Mouse (Mus musculus) heart, adult 2 months (tissue): ENCODE measurements around the gene Dpf3. TPM values are rescaled to one million over a fixed set of nuclear protein-coding genes. Genes with fewer than 3 reads are reported as not detected.

ENCODE experiments used
- DNase-seq, 2 experiments: peaks; one replicate each; pipeline ENCODE4 v3.0.0; 2021
- H3K27ac ChIP-seq: fragments of 200-600 bp; 2 replicates; pipeline ENCODE4 v1.8.1; 2022
- H3K27me3 ChIP-seq: fragments of 200-500 bp; 2 replicates; pipeline ENCODE4 v1.6.1; 2012; ENCODE audit warnings: mild to moderate bottlenecking, low read length, inconsistent platforms, mixed read lengths; ENCODE audit not compliant: control insufficient read depth, insufficient read depth
- H3K36me3 ChIP-seq: fragments of 200-500 bp; 2 replicates; pipeline ENCODE4 v1.6.1; 2012; ENCODE audit warnings: low read length, inconsistent platforms; ENCODE audit not compliant: control insufficient read depth, insufficient read depth
- H3K4me1 ChIP-seq: fragments of 200-500 bp; 2 replicates; pipeline ENCODE4 v1.6.1; 2011; ENCODE audit warnings: low read length; ENCODE audit not compliant: control insufficient read depth, insufficient read depth
- H3K4me3 ChIP-seq: fragments of 200-600 bp; 2 replicates; pipeline ENCODE4 v1.8.1; 2022
- H3K79me2 ChIP-seq: fragments of 200-500 bp; replicated peaks from 2 replicates; pipeline ENCODE4 v1.6.1; 2012; ENCODE audit warnings: mild to moderate bottlenecking, inconsistent platforms, low read length, moderate library complexity, mixed read lengths; ENCODE audit not compliant: control insufficient read depth, insufficient read depth
- H3K9ac ChIP-seq: fragments of 200-500 bp; 2 replicates; pipeline ENCODE4 v1.6.1; 2012; ENCODE audit warnings: low read depth, mild to moderate bottlenecking, control low read depth, inconsistent platforms, low read length, mixed read lengths
- CTCF ChIP-seq: fragments of 200-600 bp; IDR thresholded peaks from 2 replicates; pipeline ENCODE4 v1.8.1; 2022; ENCODE audit warnings: antibody characterized with exemption, mild to moderate bottlenecking, moderate library complexity
- EP300 ChIP-seq: fragments of 200-500 bp; IDR thresholded peaks from 2 replicates; pipeline ENCODE4 v1.6.1; 2011; ENCODE audit warnings: low read depth, low read length, control low read depth; ENCODE audit not compliant: insufficient read depth
- POLR2A ChIP-seq: fragments of 200-500 bp; IDR thresholded peaks from 2 replicates; pipeline ENCODE4 v1.6.1; 2011; ENCODE audit warnings: mild to moderate bottlenecking, low read depth, low read length, control low read depth; ENCODE audit not compliant: insufficient read depth
- WGBS: fragments of 180-500 bp; shearing (Covaris S2); methylation state at CpG from one replicate; pipeline ENCODE4 v1.1.7; 2018; 5-methylcytosine and 5-hydroxymethylcytosine counted together
- intact Hi-C: fragments of 180-260 bp; cut with DNase I; formaldehyde crosslinking; loops from one replicate; pipeline ENCODE4 v1.15.1; 2025
- polyA plus RNA-seq: library from polyadenylated mRNA; depleted of rRNA; stranded (reverse); fragments of >200 nt; gene quantifications from 2 replicates; pipeline ENCODE4 v1.2.3, GENCODE M21; 2012
- total RNA-seq, 2 experiments: library from RNA; stranded (reverse); gene quantifications; 2 replicates each; pipeline ENCODE4 v1.2.3; 2021

Dpf3 gene
- total and polyA plus RNA-seq, 3 experiments, result 9.1 to 18.8 (median 16.6) TPM

GRCm38 (mm10) chr12:83483653-83484052 lies 3.9 kb downstream of the Dpf3 start:
- intact Hi-C loops, result loop anchor here (2.0 kb wide), 1 partner anchor 109 kb away; no protein-coding TSS in a partner anchor
- peak overlapping the region; percentile 42 for H3K27ac ChIP-seq
- H3K9ac ChIP-seq, result no peak overlapping the region
- no peak for TF ChIP-seq CTCF
- 0 out of 2 replicates have a peak, but pooled peaks have one; percentile 21 for TF ChIP-seq EP300
- no peak overlapping the region for H3K4me3 ChIP-seq
- no peaks in the 10 kb centered on the region for H3K36me3 ChIP-seq
- WGBS, result 48% methylated on average over 5 of the region's 5 CpGs
- no peaks in the 10 kb centered on the region for H3K27me3 ChIP-seq
- H3K79me2 ChIP-seq, result no peaks in the 10 kb centered on the region
- peaks cover 1% of the 10 kb centered on the region for H3K4me1 ChIP-seq
- DNase-seq, result peak in 1 of 2 experiments; percentile 41

- intact Hi-C loops, result no loop called here
- Histone ChIP-seq H3K4me1 (peaks cover 1% of the 10 kb centered on the region), H3K9ac (no peak overlapping the region), H3K36me3 (no peaks in the 10 kb centered on the region), H3K27ac (no peak overlapping the region), H3K79me2 (no peaks in the 10 kb centered on the region), H3K27me3 (no peaks in the 10 kb centered on the region), H3K4me3 (no peak overlapping the region)
- TF ChIP-seq CTCF (no peak), EP300 (no peak), POLR2A (no peak)
- DNase-seq, result no peak
- 82% methylated on average over 4 of the region's 4 CpGs for WGBS
Measured at GRCm38 (mm10) chr12:83481439-83481838, 6.1 kb downstream of the Dpf3 start.

GRCm38 (mm10) chr12:83479818-83480401 lies 7.6 kb downstream of the Dpf3 start:
- H3K27ac ChIP-seq, result no peak overlapping the region
- H3K79me2 ChIP-seq, result no peaks in the 10 kb centered on the region
- no peak overlapping the region for H3K9ac ChIP-seq
- H3K27me3 ChIP-seq, result no peaks in the 10 kb centered on the region
- no peak overlapping the region for H3K4me3 ChIP-seq
- intact Hi-C loops, result no loop called here
- H3K36me3 ChIP-seq, result no peaks in the 10 kb centered on the region
- WGBS, result 74% methylated on average over 7 of the region's 7 CpGs
- no peak for TF ChIP-seq POLR2A
- no peak for TF ChIP-seq EP300
- TF ChIP-seq CTCF, result no peak
- no peaks in the 10 kb centered on the region; the same call in 1 of the 2 replicates for H3K4me1 ChIP-seq
- DNase-seq, result no peak

GRCm38 (mm10) chr12:83479140-83479539 lies 8.4 kb downstream of the Dpf3 start:
- intact Hi-C loops, result no loop called here
- TF ChIP-seq POLR2A (no peak), CTCF (no peak), EP300 (no peak)
- Histone ChIP-seq H3K36me3 (no peaks in the 10 kb centered on the region), H3K4me1 (no peaks in the 10 kb centered on the region; the same call in 1 of the 2 replicates), H3K79me2 (no peaks in the 10 kb centered on the region), H3K27me3 (no peaks in the 10 kb centered on the region), H3K4me3 (no peak overlapping the region), H3K9ac (no peak overlapping the region), H3K27ac (no peak overlapping the region)
- WGBS, result 78% methylated on average over 1 of the region's 1 CpGs
- DNase-seq, result no peak

GRCm38 (mm10) chr12:83476277-83476676 lies 11.2 kb downstream of the Dpf3 start:
- H3K36me3 ChIP-seq, result no peaks in the 10 kb centered on the region
- no peaks in the 10 kb centered on the region for H3K79me2 ChIP-seq
- no peaks in the 10 kb centered on the region for H3K4me1 ChIP-seq
- 92% methylated on average over 10 of the region's 10 CpGs for WGBS
- H3K27ac ChIP-seq, result no peak overlapping the region
- H3K27me3 ChIP-seq, result no peaks in the 10 kb centered on the region
- intact Hi-C loops, result no loop called here
- TF ChIP-seq CTCF, result no peak
- no peak for TF ChIP-seq POLR2A
- no peak for TF ChIP-seq EP300
- H3K4me3 ChIP-seq, result no peak overlapping the region
- no peak for DNase-seq
- no peak overlapping the region for H3K9ac ChIP-seq

- TF ChIP-seq EP300, result no peak
- TF ChIP-seq POLR2A, result no peak
- no peak for TF ChIP-seq CTCF
Measured at GRCm38 (mm10) chr12:83475419-83475818, 12.1 kb downstream of the Dpf3 start.

More at GRCm38 (mm10) chr12:83475419-83475818, 12.1 kb downstream of the Dpf3 start:
- Histone ChIP-seq H3K4me3 (no peak overlapping the region), H3K27me3 (no peaks in the 10 kb centered on the region), H3K79me2 (no peaks in the 10 kb centered on the region), H3K27ac (no peak overlapping the region), H3K36me3 (no peaks in the 10 kb centered on the region), H3K9ac (no peak overlapping the region), H3K4me1 (no peaks in the 10 kb centered on the region)
- 62% methylated on average over 6 of the region's 6 CpGs for WGBS
- intact Hi-C loops, result no loop called here
- no peak for DNase-seq
